Mouse (Mus musculus) heart, embryonic 15.5 days (tissue): ENCODE measurements around the gene Prokr2. TPM values are rescaled to one million over a fixed set of nuclear protein-coding genes. Genes with fewer than 3 reads are reported as not detected.

Source experiments
- ATAC-seq: fragments of 200-750 bp; cut with Nextera tagmentation; replicated peaks from 2 replicates; pipeline ENCODE4 v1.8.0; 2017; ENCODE audit warnings: low read depth, moderate TSS enrichment; ENCODE audit not compliant: insufficient number of reproducible peaks, insufficient read depth, low FRiP score
- H3K27ac ChIP-seq: fragments of 300-500 bp; sonication (generic); 2 replicates; pipeline ENCODE4 v1.5.1; 2015; ENCODE audit warnings: mild to moderate bottlenecking, inconsistent platforms
- H3K27me3 ChIP-seq: fragments of 300-500 bp; sonication (generic); 2 replicates; pipeline ENCODE4 v1.6.1; 2015; ENCODE audit warnings: inconsistent platforms
- H3K36me3 ChIP-seq: fragments of 300-500 bp; sonication (generic); 2 replicates; pipeline ENCODE4 v1.6.1; 2015; ENCODE audit warnings: mild to moderate bottlenecking, inconsistent platforms
- H3K4me1 ChIP-seq: fragments of 300-500 bp; sonication (generic); replicated peaks from 2 replicates; pipeline ENCODE4 v1.6.1; 2015; ENCODE audit warnings: inconsistent platforms
- H3K4me2 ChIP-seq: fragments of 300-500 bp; sonication (generic); 2 replicates; pipeline ENCODE4 v1.6.1; 2015; ENCODE audit warnings: inconsistent platforms, mild to moderate bottlenecking, moderate library complexity
- H3K4me3 ChIP-seq: fragments of 300-500 bp; sonication (generic); 2 replicates; pipeline ENCODE4 v1.5.1; 2015; ENCODE audit warnings: mild to moderate bottlenecking, inconsistent platforms
- H3K9ac ChIP-seq: fragments of 300-500 bp; sonication (generic); 2 replicates; pipeline ENCODE4 v1.6.1; 2015; ENCODE audit warnings: mild to moderate bottlenecking, inconsistent platforms
- H3K9me3 ChIP-seq: fragments of 300-500 bp; sonication (generic); replicated peaks from 2 replicates; pipeline ENCODE4 v1.6.1; 2016; ENCODE audit warnings: inconsistent platforms
- WGBS: fragments of 180-500 bp; shearing (Covaris S2); methylation state at CpG from one replicate; pipeline ENCODE4 v1.1.7; 2015; ENCODE audit warnings: mixed read lengths; 5-methylcytosine and 5-hydroxymethylcytosine counted together
- polyA plus RNA-seq: library from polyadenylated mRNA; unstranded; fragments of >200 nt; fragmentation: Nextera tagmentation; extraction: Ambion mirVana; gene quantifications from 2 replicates; pipeline ENCODE4 v1.2.1, GENCODE M21; 2015

The Prokr2 gene
- polyA plus RNA-seq, result 0.63 and 1.2 TPM in 2 replicates

- Histone ChIP-seq H3K4me2 (peak within 1 kb of the TSS; percentile 98), H3K9ac (peak within 1 kb of the TSS; percentile 25), H3K27me3 (peaks cover 34% of the 10 kb centered on the region), H3K36me3 (no peaks in the 10 kb centered on the region), H3K27ac (no peak within 1 kb of the TSS), H3K4me3 (peak within 1 kb of the TSS; percentile 57), H3K9me3 (no peaks in the 10 kb centered on the region), H3K4me1 (peaks cover 13% of the 10 kb centered on the region)
- peak; percentile 35; the same call in 1 of the 2 replicates for ATAC-seq
- 1% methylated on average over 29 of the region's 29 CpGs for WGBS
These were observed at the start of gene Prokr2 for GRCm38 (mm10) chr2:132385194-132385838. Gene Prokr2, minus strand, starts transcription at chr2:132385447.

- H3K27me3 ChIP-seq, result no peaks in the 10 kb centered on the region
- no peak for ATAC-seq
- no peaks in the 10 kb centered on the region for H3K4me1 ChIP-seq
- no peak overlapping the region for H3K9ac ChIP-seq
- H3K4me2 ChIP-seq, result peak overlapping the region; percentile 24
- WGBS, result 40% methylated on average over 17 of the region's 17 CpGs
- no peak overlapping the region for H3K4me3 ChIP-seq
- no peaks in the 10 kb centered on the region for H3K9me3 ChIP-seq
- no peak overlapping the region for H3K27ac ChIP-seq
- H3K36me3 ChIP-seq, result no peaks in the 10 kb centered on the region
These were observed 42.1 kb upstream of the Prokr2 start for GRCm38 (mm10) chr2:132427160-132427941.

GRCm38 (mm10) chr2:132425576-132425975, 40.3 kb upstream of the Prokr2 start:
- no peak overlapping the region for H3K4me3 ChIP-seq
- no peak for ATAC-seq
- WGBS, result 62% methylated on average over 6 of the region's 6 CpGs
- no peak overlapping the region for H3K4me2 ChIP-seq
- H3K4me1 ChIP-seq, result no peaks in the 10 kb centered on the region
- no peaks in the 10 kb centered on the region for H3K27me3 ChIP-seq
- no peaks in the 10 kb centered on the region for H3K9me3 ChIP-seq
- no peak overlapping the region for H3K9ac ChIP-seq
- no peaks in the 10 kb centered on the region for H3K36me3 ChIP-seq
- H3K27ac ChIP-seq, result no peak overlapping the region

- Histone ChIP-seq H3K4me1 (no peaks in the 10 kb centered on the region), H3K9me3 (no peaks in the 10 kb centered on the region), H3K27ac (no peak overlapping the region)
These were observed 38.3 kb upstream of the Prokr2 start for GRCm38 (mm10) chr2:132423411-132424047.

GRCm38 (mm10) chr2:132422846-132423245, 37.6 kb upstream of the Prokr2 start:
- H3K36me3 ChIP-seq, result no peaks in the 10 kb centered on the region
- no peak overlapping the region for H3K27ac ChIP-seq
- no peak for ATAC-seq
- WGBS, result 79% methylated on average over 9 of the region's 9 CpGs
- no peak overlapping the region for H3K4me2 ChIP-seq
- H3K4me3 ChIP-seq, result no peak overlapping the region
- no peaks in the 10 kb centered on the region for H3K27me3 ChIP-seq
- no peaks in the 10 kb centered on the region for H3K9me3 ChIP-seq
- no peak overlapping the region for H3K9ac ChIP-seq
- no peaks in the 10 kb centered on the region for H3K4me1 ChIP-seq

More at GRCm38 (mm10) chr2:132423411-132424047, 38.3 kb upstream of the Prokr2 start:
- Histone ChIP-seq H3K4me3 (no peak overlapping the region), H3K9ac (no peak overlapping the region), H3K36me3 (no peaks in the 10 kb centered on the region), H3K27me3 (no peaks in the 10 kb centered on the region), H3K4me2 (no peak overlapping the region)
- 74% methylated on average over 7 of the region's 7 CpGs for WGBS
- no peak for ATAC-seq

- Histone ChIP-seq H3K4me3 (no peak overlapping the region), H3K27ac (no peak overlapping the region), H3K9ac (no peak overlapping the region), H3K9me3 (no peaks in the 10 kb centered on the region), H3K36me3 (no peaks in the 10 kb centered on the region), H3K4me1 (no peaks in the 10 kb centered on the region), H3K4me2 (no peak overlapping the region), H3K27me3 (no peaks in the 10 kb centered on the region)
- ATAC-seq, result no peak
- 72% methylated on average over 2 of the region's 2 CpGs for WGBS
These were observed 33.2 kb upstream of the Prokr2 start for GRCm38 (mm10) chr2:132418414-132418813.

GRCm38 (mm10) chr2:132410126-132410525, 24.9 kb upstream of the Prokr2 start:
- WGBS, result 79% methylated on average over 4 of the region's 4 CpGs

GRCm38 (mm10) chr2:132398136-132398535, 12.9 kb upstream of the Prokr2 start:
- Histone ChIP-seq H3K4me1 (no peaks in the 10 kb centered on the region), H3K36me3 (no peaks in the 10 kb centered on the region), H3K27me3 (no peaks in the 10 kb centered on the region), H3K9ac (no peak overlapping the region), H3K4me2 (no peak overlapping the region), H3K9me3 (peaks cover 14% of the 10 kb centered on the region), H3K27ac (no peak overlapping the region), H3K4me3 (no peak overlapping the region)
- no peak for ATAC-seq
- WGBS, result 77% methylated on average over 8 of the region's 8 CpGs

More at GRCm38 (mm10) chr2:132410126-132410525, 24.9 kb upstream of the Prokr2 start:
- Histone ChIP-seq H3K27me3 (no peaks in the 10 kb centered on the region), H3K27ac (no peak overlapping the region), H3K9me3 (no peaks in the 10 kb centered on the region), H3K9ac (no peak overlapping the region), H3K4me2 (no peak overlapping the region), H3K4me3 (no peak overlapping the region), H3K4me1 (no peaks in the 10 kb centered on the region), H3K36me3 (no peaks in the 10 kb centered on the region)
- ATAC-seq, result no peak

- 45% methylated on average over 1 of the region's 1 CpGs for WGBS
- ATAC-seq, result no peak
These were observed 10.5 kb upstream of the Prokr2 start for GRCm38 (mm10) chr2:132395753-132396152.

GRCm38 (mm10) chr2:132390607-132391160, 5.4 kb upstream of the Prokr2 start:
- no peaks in the 10 kb centered on the region for H3K9me3 ChIP-seq
- ATAC-seq, result no peak
- WGBS, result 79% methylated on average over 8 of the region's 8 CpGs

More at GRCm38 (mm10) chr2:132395753-132396152, 10.5 kb upstream of the Prokr2 start:
- H3K9ac ChIP-seq, result no peak overlapping the region
- H3K4me1 ChIP-seq, result no peaks in the 10 kb centered on the region
- H3K4me3 ChIP-seq, result no peak overlapping the region
- no peaks in the 10 kb centered on the region for H3K36me3 ChIP-seq
- no peak overlapping the region for H3K4me2 ChIP-seq
- peaks cover 14% of the 10 kb centered on the region for H3K9me3 ChIP-seq
- no peak overlapping the region for H3K27ac ChIP-seq
- no peaks in the 10 kb centered on the region for H3K27me3 ChIP-seq

GRCm38 (mm10) chr2:132389562-132389961, 4.3 kb upstream of the Prokr2 start:
- Histone ChIP-seq H3K27ac (no peak overlapping the region), H3K36me3 (no peaks in the 10 kb centered on the region)
- 18% methylated on average over 7 of the region's 7 CpGs for WGBS

More at GRCm38 (mm10) chr2:132390607-132391160, 5.4 kb upstream of the Prokr2 start:
- Histone ChIP-seq H3K27ac (no peak overlapping the region), H3K4me2 (no peak overlapping the region), H3K27me3 (peaks cover 9% of the 10 kb centered on the region), H3K36me3 (no peaks in the 10 kb centered on the region), H3K9ac (no peak overlapping the region), H3K4me1 (no peaks in the 10 kb centered on the region), H3K4me3 (no peak overlapping the region)

More at GRCm38 (mm10) chr2:132389562-132389961, 4.3 kb upstream of the Prokr2 start:
- peaks cover 20% of the 10 kb centered on the region for H3K27me3 ChIP-seq
- no peak overlapping the region for H3K9ac ChIP-seq
- peaks cover 8% of the 10 kb centered on the region for H3K4me1 ChIP-seq
- H3K4me3 ChIP-seq, result no peak overlapping the region
- no peaks in the 10 kb centered on the region for H3K9me3 ChIP-seq
- H3K4me2 ChIP-seq, result no peak overlapping the region
- no peak for ATAC-seq
